Mouse (Mus musculus) embryonic facial prominence, embryonic 12.5 days (tissue): ENCODE data around the gene Gpha2. TPM values are rescaled to one million over a fixed set of nuclear protein-coding genes. Genes with fewer than 3 reads are reported as not detected.

ENCODE experiments used
- ATAC-seq: fragments of 200-750 bp; cut with Nextera tagmentation; 2 replicates; pipeline ENCODE4 v1.8.0; 2017; ENCODE audit not compliant: insufficient number of reproducible peaks, insufficient read depth, low FRiP score, low TSS enrichment
- H3K27ac ChIP-seq: fragments of 300-500 bp; sonication (generic); 2 replicates; pipeline ENCODE4 v1.5.1; 2016; ENCODE audit warnings: mild to moderate bottlenecking
- H3K27me3 ChIP-seq: fragments of 300-500 bp; sonication (generic); 2 replicates; pipeline ENCODE4 v1.6.1; 2016; ENCODE audit warnings: mild to moderate bottlenecking, moderate library complexity
- H3K36me3 ChIP-seq: fragments of 300-500 bp; sonication (generic); 2 replicates; pipeline ENCODE4 v1.6.1; 2016; ENCODE audit warnings: mild to moderate bottlenecking
- H3K4me1 ChIP-seq: fragments of 300-500 bp; sonication (generic); 2 replicates; pipeline ENCODE4 v1.6.1; 2016
- H3K4me2 ChIP-seq: fragments of 300-500 bp; sonication (generic); replicated peaks from 2 replicates; pipeline ENCODE4 v1.6.1; 2016; ENCODE audit warnings: mild to moderate bottlenecking, moderate library complexity
- H3K4me3 ChIP-seq: fragments of 300-500 bp; sonication (generic); 2 replicates; pipeline ENCODE4 v1.5.1; 2016; ENCODE audit warnings: mild to moderate bottlenecking
- H3K9ac ChIP-seq: fragments of 300-500 bp; sonication (generic); 2 replicates; pipeline ENCODE4 v1.6.1; 2016; ENCODE audit warnings: mild to moderate bottlenecking, moderate library complexity
- H3K9me3 ChIP-seq: fragments of 300-500 bp; sonication (generic); 2 replicates; pipeline ENCODE4 v1.6.1; 2016; ENCODE audit warnings: mild to moderate bottlenecking, moderate library complexity
- WGBS: fragments of 180-500 bp; shearing (Covaris S2); methylation state at CpG from one replicate; pipeline ENCODE4 v1.1.7; 2016; 5-methylcytosine and 5-hydroxymethylcytosine counted together
- polyA plus RNA-seq: library from polyadenylated mRNA; unstranded; fragments of >200 nt; fragmentation: Nextera tagmentation; extraction: Ambion mirVana; gene quantifications from 2 replicates; pipeline ENCODE4 v1.2.1, GENCODE M21; 2016

Gene Gpha2
- polyA plus RNA-seq, 1 experiment from 2014 or later = 3.1 TPM

DNA sequence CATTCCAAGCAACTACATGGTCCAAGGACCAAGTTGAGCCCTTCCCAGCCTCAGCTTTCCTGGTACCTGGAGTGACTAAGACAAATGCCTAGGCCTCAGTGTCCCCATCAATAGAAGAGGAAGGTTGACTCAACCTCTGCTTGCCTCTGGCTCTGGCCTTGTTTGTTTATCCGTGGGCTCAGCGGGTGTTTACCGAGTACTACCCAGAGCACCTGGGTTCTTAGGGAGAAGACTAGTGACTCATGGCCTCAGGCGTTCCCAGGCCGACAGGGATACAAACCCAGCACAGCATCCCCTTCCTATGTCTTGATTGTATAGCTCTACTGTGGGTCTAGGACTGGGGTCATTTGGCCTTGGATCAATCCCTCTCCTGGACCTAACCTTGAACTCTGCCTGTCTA is 17.0 kb downstream of the Gpha2 start:
- no peak overlapping the region for H3K27ac ChIP-seq
- peaks cover 14% of the 10 kb centered on the region for H3K4me1 ChIP-seq
- 80% methylated on average over 5 of the region's 5 CpGs for WGBS
- peaks cover 37% of the 10 kb centered on the region for H3K36me3 ChIP-seq
- H3K4me2 ChIP-seq = no peak overlapping the region
- no peaks in the 10 kb centered on the region for H3K9me3 ChIP-seq
- H3K4me3 ChIP-seq = no peak overlapping the region
- no peaks in the 10 kb centered on the region for H3K27me3 ChIP-seq
- no peak overlapping the region for H3K9ac ChIP-seq
- ATAC-seq = no peak

DNA sequence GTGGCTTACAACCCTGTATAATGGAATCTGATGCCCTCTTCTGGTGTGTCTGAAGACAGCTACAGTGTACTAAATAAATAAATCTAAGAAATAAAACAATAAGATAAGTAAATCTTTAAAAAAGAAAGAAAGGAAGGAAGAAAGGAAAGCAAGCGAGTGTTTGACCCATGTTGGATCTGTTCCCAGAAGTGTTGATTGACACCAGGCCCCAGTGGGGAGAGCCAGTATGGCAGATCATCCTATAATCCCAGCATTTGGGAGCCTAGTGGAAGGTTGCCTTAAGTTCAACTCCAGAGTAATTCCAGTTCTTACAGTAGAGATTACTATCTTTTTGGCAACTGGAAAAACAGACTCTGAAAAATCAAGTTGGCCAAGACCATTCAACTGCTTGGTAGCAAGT is 19.6 kb downstream of the Gpha2 start:
- Histone ChIP-seq H3K36me3 (peaks cover 52% of the 10 kb centered on the region), H3K27me3 (no peaks in the 10 kb centered on the region), H3K4me1 (peaks cover 14% of the 10 kb centered on the region), H3K27ac (no peak overlapping the region), H3K9ac (no peak overlapping the region), H3K4me2 (no peak overlapping the region), H3K9me3 (no peaks in the 10 kb centered on the region), H3K4me3 (no peak overlapping the region)
- WGBS = 90% methylated on average over 1 of the region's 1 CpGs
- ATAC-seq = no peak

DNA sequence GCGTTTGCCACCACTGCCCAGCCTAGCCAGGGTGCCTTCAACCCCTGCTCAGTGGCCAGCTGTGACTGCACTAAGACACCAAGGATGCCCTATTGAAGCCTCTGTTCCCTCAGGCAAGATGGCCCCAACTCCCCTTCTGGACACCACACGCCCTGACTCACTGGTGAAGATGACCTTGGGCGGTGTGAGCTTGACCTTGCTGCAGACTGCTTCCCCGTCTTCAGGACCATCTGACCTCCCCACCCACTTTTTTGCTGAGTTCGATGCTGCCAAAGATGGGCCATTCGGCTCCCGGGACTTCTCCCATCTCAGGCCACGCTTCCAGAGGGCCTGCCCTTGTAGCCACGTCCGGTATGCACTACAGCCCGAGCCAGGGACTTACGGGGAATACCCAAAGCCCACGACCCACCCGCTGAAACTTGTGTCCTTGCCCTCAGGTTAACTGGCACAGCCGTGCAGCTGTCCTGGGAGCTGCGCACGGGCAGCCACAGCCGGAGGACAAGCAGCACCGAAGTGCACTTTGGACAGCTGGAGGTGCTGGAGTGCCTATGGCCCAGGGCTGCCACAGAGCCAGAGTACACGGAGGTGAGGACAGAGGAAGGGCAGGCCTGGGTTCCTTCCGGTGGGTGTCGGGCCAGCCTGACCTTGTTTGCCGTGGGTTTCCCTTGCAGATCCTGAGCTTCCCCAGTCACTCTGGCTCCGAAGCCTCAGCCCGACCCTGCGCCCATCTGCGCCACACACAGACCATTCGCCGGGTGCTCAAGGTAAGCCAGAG is 21.5 kb downstream of the Gpha2 start:
- Histone ChIP-seq H3K4me1 (peaks cover 6% of the 10 kb centered on the region), H3K27me3 (no peaks in the 10 kb centered on the region), H3K36me3 (peaks cover 70% of the 10 kb centered on the region), H3K27ac (no peak overlapping the region), H3K4me3 (no peak overlapping the region), H3K9ac (no peak overlapping the region), H3K9me3 (no peaks in the 10 kb centered on the region), H3K4me2 (no peak overlapping the region)
- no peak for ATAC-seq
- WGBS = 90% methylated on average over 29 of the region's 29 CpGs

DNA sequence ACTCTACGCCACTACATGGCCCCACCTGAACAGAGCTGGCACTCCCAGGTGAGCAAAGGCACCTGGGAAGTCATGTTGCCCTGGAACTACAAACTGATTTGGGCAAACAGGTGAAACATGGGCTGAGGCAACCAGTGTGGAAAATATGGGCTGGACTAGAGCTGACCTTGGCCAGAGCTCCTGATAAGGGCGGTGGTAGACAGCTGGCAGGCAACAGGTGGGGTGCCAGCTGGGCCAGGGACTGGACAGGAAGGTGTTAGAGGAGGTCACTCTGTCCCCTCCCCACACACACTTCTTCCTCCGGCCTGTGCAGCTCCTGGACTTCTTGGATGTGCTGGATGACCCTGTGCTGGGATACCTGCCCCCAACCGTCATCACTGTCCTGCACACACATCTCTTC is 26.8 kb downstream of the Gpha2 start:
- ATAC-seq = no peak
- Histone ChIP-seq H3K4me2 (no peak overlapping the region), H3K27ac (no peak overlapping the region), H3K4me1 (no peaks in the 10 kb centered on the region), H3K4me3 (no peak overlapping the region), H3K27me3 (no peaks in the 10 kb centered on the region), H3K36me3 (peaks cover 88% of the 10 kb centered on the region), H3K9me3 (no peaks in the 10 kb centered on the region), H3K9ac (peak overlapping the region; percentile 13; the same call in 1 of the 2 replicates)
- 88% methylated on average over 4 of the region's 4 CpGs for WGBS

DNA sequence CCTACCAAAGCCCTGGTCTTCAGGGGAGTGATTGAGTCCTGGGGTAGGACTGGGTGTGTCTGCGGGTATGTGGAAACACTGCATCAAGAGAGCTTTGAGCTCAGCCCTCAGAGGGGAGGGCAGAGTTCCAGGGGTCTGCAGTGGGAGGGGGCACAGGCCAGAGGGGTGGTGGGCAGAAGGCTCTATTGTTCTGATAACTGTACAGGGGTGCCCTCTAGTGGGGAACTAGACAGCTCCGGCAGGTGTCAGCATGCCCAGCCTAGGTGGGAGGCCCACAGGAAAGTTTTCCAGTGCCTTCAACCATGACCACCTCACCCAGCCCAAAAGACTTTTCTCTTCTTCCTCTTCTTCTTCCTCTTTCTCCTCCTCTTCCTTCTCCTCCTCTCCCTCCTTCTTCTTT is 34.2 kb downstream of the Gpha2 start:
- peaks cover 69% of the 10 kb centered on the region for H3K36me3 ChIP-seq
- no peaks in the 10 kb centered on the region for H3K27me3 ChIP-seq
- H3K4me2 ChIP-seq = no peak overlapping the region
- no peaks in the 10 kb centered on the region for H3K4me1 ChIP-seq
- 58% methylated on average over 2 of the region's 2 CpGs for WGBS
- no peak overlapping the region for H3K4me3 ChIP-seq
- no peak for ATAC-seq
- H3K27ac ChIP-seq = no peak overlapping the region
- H3K9ac ChIP-seq = no peak overlapping the region
- no peaks in the 10 kb centered on the region; the same call in 1 of the 2 replicates for H3K9me3 ChIP-seq

DNA sequence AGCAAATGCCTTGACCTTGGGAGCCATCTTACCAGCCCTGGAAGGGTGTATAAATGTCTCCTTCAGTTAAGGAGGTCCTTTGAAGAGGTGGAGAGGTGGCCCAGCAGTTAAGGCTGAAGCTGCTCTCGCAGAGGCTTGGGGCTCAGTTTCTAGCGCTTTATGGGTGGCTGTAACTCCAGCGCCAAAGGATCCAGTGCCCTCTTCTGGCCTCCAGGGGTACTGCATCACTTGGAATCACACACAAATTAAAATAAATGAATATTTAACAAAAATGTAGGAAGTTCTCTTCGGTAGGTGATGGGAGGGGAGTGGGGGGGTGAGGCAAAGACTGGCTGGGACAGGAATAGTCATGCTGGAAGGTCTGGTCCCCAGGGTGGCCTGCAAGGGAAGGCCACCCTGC is 34.8 kb downstream of the Gpha2 start:
- Histone ChIP-seq H3K27ac (no peak overlapping the region), H3K9me3 (no peaks in the 10 kb centered on the region; the same call in 1 of the 2 replicates), H3K27me3 (no peaks in the 10 kb centered on the region), H3K4me1 (no peaks in the 10 kb centered on the region), H3K36me3 (peaks cover 64% of the 10 kb centered on the region), H3K4me2 (no peak overlapping the region), H3K9ac (no peak overlapping the region), H3K4me3 (no peak overlapping the region)
- WGBS = 74% methylated on average over 4 of the region's 4 CpGs
- ATAC-seq = no peak

DNA sequence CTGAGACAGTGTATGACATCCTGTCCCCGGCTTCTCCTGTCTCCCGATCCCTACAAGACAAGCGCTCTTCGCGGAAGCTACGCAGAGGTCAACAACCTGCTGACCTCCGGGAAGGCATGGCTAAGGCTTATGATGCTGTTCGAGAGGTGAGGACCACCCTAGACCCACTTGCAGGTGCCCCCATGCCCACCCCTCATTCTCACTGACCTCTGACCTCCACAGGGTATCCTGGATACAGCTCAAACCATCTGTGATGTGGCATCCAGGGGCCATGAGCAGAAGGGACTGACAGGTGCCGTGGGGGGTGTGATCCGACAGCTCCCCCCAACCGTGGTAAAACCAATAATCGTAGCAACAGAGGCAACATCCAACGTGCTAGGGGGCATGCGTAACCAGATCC is 35.2 kb downstream of the Gpha2 start:
- no peaks in the 10 kb centered on the region for H3K27me3 ChIP-seq
- no peak overlapping the region for H3K4me2 ChIP-seq
- WGBS = 88% methylated on average over 14 of the region's 14 CpGs
- peaks cover 59% of the 10 kb centered on the region for H3K36me3 ChIP-seq
- no peak overlapping the region for H3K27ac ChIP-seq
- no peaks in the 10 kb centered on the region for H3K4me1 ChIP-seq
- no peaks in the 10 kb centered on the region; the same call in 1 of the 2 replicates for H3K9me3 ChIP-seq
- no peak for ATAC-seq
- no peak overlapping the region for H3K4me3 ChIP-seq
- no peak overlapping the region for H3K9ac ChIP-seq

DNA sequence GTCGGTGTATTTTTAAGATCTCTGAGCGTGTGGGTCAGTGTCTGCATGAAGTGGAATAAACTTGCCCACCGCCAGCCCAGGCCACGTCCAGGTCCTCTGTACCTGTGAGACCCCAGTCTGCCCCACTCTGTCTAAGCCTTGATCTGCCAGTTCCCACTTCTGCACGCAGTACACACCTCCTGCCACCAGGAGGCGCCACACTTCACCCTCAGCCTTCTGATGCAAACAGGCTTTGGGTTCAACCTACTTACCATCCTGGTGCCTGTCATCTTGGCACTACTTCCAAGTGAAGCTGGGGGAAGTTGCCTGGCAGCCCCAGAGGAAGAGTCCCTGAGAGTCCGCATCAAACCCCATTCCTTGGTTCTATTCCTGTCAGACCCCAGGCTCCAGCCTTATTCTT is 36.0 kb downstream of the Gpha2 start:
- Histone ChIP-seq H3K9ac (no peak overlapping the region), H3K4me3 (no peak overlapping the region), H3K27ac (no peak overlapping the region), H3K36me3 (peaks cover 51% of the 10 kb centered on the region), H3K9me3 (no peaks in the 10 kb centered on the region; the same call in 1 of the 2 replicates), H3K4me1 (no peaks in the 10 kb centered on the region), H3K4me2 (no peak overlapping the region), H3K27me3 (no peaks in the 10 kb centered on the region)
- ATAC-seq = no peak
- 56% methylated on average over 7 of the region's 7 CpGs for WGBS

DNA sequence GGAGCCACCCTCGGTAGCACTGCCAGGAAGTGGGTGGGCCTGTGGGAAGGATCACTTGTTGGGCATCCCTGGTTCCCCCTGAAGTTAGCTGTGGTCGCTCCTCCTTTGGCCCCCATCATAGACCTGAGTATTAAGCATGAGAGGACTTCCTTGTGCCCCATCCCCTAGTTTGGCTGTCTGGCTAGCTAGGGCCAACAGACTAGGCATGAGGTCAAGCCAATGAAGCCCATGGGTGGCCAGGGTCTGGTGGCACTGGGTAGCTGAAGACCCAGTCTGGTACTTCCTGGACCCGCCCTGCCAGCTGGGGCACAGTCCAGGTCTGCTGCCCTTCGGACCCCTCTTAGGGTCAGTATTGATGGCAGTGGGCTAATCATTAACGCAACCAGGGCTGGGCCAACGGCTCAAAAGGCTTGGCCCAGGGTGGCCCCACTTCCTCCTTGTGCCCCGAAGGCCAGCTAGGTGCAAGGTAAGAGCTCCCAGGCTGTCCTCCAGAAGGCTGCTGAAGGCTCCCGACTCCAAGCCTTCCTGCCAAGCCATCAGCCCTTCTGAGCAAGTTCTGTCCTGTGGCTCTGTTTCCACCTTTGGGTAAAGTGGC is 36.8 kb downstream of the Gpha2 start:
- Histone ChIP-seq H3K4me2 (no peak overlapping the region), H3K36me3 (peaks cover 44% of the 10 kb centered on the region), H3K27ac (no peak overlapping the region), H3K4me3 (no peak overlapping the region), H3K9ac (no peak overlapping the region), H3K27me3 (no peaks in the 10 kb centered on the region), H3K9me3 (no peaks in the 10 kb centered on the region; the same call in 1 of the 2 replicates), H3K4me1 (no peaks in the 10 kb centered on the region)
- no peak for ATAC-seq
- WGBS = 86% methylated on average over 8 of the region's 8 CpGs

DNA sequence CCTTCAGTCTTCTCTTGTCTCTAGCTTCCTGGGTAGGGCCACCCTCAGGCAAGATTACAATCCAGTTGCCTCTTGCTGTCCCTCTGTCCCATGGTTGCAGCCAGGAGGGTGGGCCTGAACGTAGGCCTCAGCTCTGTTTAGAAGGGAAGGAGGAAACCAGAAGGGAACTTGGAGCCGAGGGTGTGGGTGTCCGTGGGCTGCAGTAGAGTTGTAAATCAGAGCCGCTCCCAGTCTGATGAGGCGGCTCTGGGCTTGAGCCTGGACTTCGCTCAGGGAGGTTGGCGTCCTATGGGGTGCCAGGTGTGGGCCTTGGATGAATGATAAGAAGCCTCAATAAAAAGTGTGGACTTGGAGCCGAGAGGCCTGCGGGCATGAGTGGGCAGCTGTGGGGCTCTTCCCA is 38.0 kb downstream of the Gpha2 start:
- no peak for ATAC-seq
- WGBS = 74% methylated on average over 9 of the region's 9 CpGs
- H3K9ac ChIP-seq = no peak overlapping the region
- no peaks in the 10 kb centered on the region for H3K4me1 ChIP-seq
- H3K27me3 ChIP-seq = no peaks in the 10 kb centered on the region
- no peak overlapping the region for H3K4me3 ChIP-seq
- peaks cover 31% of the 10 kb centered on the region for H3K36me3 ChIP-seq
- H3K4me2 ChIP-seq = no peak overlapping the region
- H3K9me3 ChIP-seq = no peaks in the 10 kb centered on the region; the same call in 1 of the 2 replicates
- no peak overlapping the region for H3K27ac ChIP-seq

DNA sequence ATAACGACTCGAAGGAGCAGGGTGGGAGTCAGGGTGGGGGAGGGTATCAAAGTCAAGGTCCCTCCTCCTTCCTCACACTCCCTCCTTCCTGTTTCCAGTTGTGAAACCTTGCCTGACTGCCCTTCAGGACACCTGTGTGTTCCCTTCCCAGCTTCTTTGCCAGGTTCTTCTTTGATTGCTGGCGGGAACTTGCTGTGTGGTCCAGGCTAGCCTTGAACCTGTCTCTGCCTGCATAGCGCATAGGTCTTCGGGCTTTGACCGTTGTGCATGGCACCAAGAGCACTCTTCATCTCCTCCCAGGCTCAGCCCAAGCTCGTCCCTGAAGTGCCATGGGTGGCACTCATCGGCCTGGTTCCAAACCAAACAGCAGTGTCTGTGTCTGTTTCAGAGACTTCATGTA is 38.8 kb downstream of the Gpha2 start:
- ATAC-seq = no peak
- 89% methylated on average over 8 of the region's 8 CpGs for WGBS
- H3K4me1 ChIP-seq = no peaks in the 10 kb centered on the region
- H3K4me2 ChIP-seq = no peak overlapping the region
- H3K4me3 ChIP-seq = no peak overlapping the region
- no peaks in the 10 kb centered on the region for H3K27me3 ChIP-seq
- H3K9me3 ChIP-seq = no peaks in the 10 kb centered on the region; the same call in 1 of the 2 replicates
- H3K36me3 ChIP-seq = peaks cover 26% of the 10 kb centered on the region
- 0 out of 2 replicates have a peak overlapping the region, but pooled peaks have one; percentile 21 for H3K9ac ChIP-seq
- no peak overlapping the region for H3K27ac ChIP-seq

DNA sequence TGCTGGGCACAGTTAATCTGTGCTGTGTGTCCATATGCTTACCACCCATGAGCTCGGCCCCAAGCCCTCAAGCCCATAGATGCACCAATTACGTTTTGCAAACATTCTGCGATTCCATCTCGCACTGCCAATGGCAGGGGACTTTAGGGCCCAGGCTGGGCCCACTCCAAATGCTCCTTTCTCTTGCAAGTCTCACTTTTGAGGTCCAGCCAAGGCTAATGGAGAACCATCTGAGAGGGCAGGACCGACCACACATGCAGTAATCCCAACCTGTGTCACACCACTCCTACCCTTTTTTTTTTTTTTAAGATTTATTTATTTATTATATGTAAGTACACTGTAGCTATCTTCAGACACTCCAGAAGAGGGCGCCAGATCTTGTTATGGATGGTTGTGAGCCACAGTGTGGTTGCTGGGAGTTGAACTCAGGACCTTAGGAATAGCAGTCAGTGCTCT is 39.6 kb downstream of the Gpha2 start:
- H3K4me3 ChIP-seq = no peak overlapping the region
- 62% methylated on average over 6 of the region's 6 CpGs for WGBS
- peaks cover 18% of the 10 kb centered on the region for H3K36me3 ChIP-seq
- no peak overlapping the region for H3K27ac ChIP-seq
- H3K9ac ChIP-seq = no peak overlapping the region
- H3K4me2 ChIP-seq = no peak overlapping the region
- no peak for ATAC-seq
- no peaks in the 10 kb centered on the region; the same call in 1 of the 2 replicates for H3K9me3 ChIP-seq
- no peaks in the 10 kb centered on the region for H3K27me3 ChIP-seq
- no peaks in the 10 kb centered on the region for H3K4me1 ChIP-seq
